Comparison of ENCODE assay signal across 9 mouse cellular contexts in the genomic region with DNA sequence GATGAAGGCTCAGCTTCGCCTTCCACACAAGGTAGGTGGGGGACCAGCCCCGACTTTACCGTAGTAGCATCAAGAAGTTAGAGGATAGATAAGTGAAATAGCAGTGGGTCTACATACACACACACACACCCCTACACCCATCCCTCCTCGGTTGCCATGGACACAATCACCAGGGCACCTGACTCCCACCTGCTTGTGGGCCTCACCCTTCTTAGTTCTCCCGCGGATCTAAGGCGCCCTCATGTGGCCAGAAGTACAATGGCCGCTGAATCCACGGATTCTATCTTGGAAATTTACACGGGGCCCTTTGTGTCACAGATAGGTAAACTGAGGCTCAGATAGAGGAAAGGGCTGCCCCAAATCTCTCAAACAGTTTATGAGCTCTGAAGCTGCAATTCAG. TPM values are rescaled to one million over a fixed set of nuclear protein-coding genes. Genes with fewer than 3 reads are reported as not detected.
DNase-seq lines count a peak whose midpoint lies in the region; ATAC-seq and TF ChIP-seq lines count a peak whose summit lies in the region.
"Had no signal": no experiment of that assay in that cellular context is flagged by ENCODE, and none has a peak within 500 bp of the region (broad histone marks: within the 10 kb centered on the region; RNA-seq: fewer than 3 reads in every experiment).

No protein-coding gene starts in this region.

- no peak overlapping the region for H3K4me3 ChIP-seq in heart, embryonic 11.5 days (ENCODE audit: low read depth, low read length)
- no peak overlapping the region for H3K4me3 ChIP-seq in MEL (ENCODE audit: control insufficient read depth in 1 of 2, insufficient read depth in 1 of 2, low read depth in 2 of 2, low read length in 2 of 2)
- H3K4me3 ChIP-seq in stomach, embryonic 14.5 days (ENCODE audit: low read depth, low read length), result no peak overlapping the region
- H3K4me3 ChIP-seq: limb, embryonic 15.5 days had no signal

- 22% methylated on average over 10 of the region's 10 CpGs for WGBS in heart, embryonic 11.5 days (ENCODE audit: insufficient replicate concordance)
- WGBS in stomach, embryonic 14.5 days, result 18% methylated on average over 10 of the region's 10 CpGs

- TF ChIP-seq CTCF in MEL (IDR thresholded peaks at IDR 0.05 in 2 of 3, conservative IDR thresholded peaks at IDR 0.05 in 1 of 3; ENCODE audit: control insufficient read depth in 1 of 3, insufficient read depth in 1 of 3, low read depth in 2 of 3, low read length in 3 of 3, poor library complexity in 1 of 3, severe bottlenecking in 1 of 3), result peak; percentile 73 to 86 (median 85)

- peak; percentile 94 for DNase-seq in heart, adult 11 months
- peak; percentile 64 for DNase-seq in MEL (ENCODE audit: low read depth, low spot score)
- DNase-seq in cerebellum, postnatal 25 days, result peak; percentile 76 to 83
- peak; percentile 65 to 73 for DNase-seq in layer of hippocampus, postnatal 10 days (ENCODE audit: low spot score in 2 of 2)
- peak; percentile 76 for DNase-seq in mesoderm, embryonic 11.5 days (ENCODE audit: low read depth, low spot score)

- H3K4me2 ChIP-seq in heart, embryonic 11.5 days, result no peak overlapping the region
- H3K4me2 ChIP-seq in stomach, embryonic 14.5 days (replicated peaks; ENCODE audit: low read depth, low read length), result no peak overlapping the region
- H3K4me2 ChIP-seq: limb, embryonic 15.5 days had no signal

- no peak for TF ChIP-seq POLR2A in MEL (IDR thresholded peaks at IDR 0.05; ENCODE audit: control insufficient read depth in 1 of 2, insufficient read depth in 1 of 2, low read depth in 1 of 2, low read length in 2 of 2, poor library complexity in 1 of 2)

- no peak; the same call in 1 of the 2 replicates for ATAC-seq in heart, embryonic 11.5 days (replicated peaks; ENCODE audit: insufficient number of reproducible peaks, low FRiP score, low TSS enrichment)
- ATAC-seq in hematopoietic stem cell, adult 5-6 weeks (replicated peaks in 1 of 2; ENCODE audit: insufficient read depth in 1 of 2, low FRiP score in 2 of 2, low TSS enrichment in 1 of 2, low read depth in 1 of 2, poor library complexity in 2 of 2, severe bottlenecking in 2 of 2), result peak; percentile 59 to 69
- peak; percentile 79; the same call in 1 of the 2 replicates for ATAC-seq in stomach, embryonic 14.5 days (ENCODE audit: insufficient number of reproducible peaks, insufficient read depth, low FRiP score, low read depth)

- H3K9ac ChIP-seq in heart, embryonic 11.5 days (ENCODE audit: low read depth, low read length), result no peak overlapping the region
- no peak overlapping the region for H3K9ac ChIP-seq in MEL (ENCODE audit: control insufficient read depth, low read depth, low read length, poor library complexity, severe bottlenecking)
- H3K9ac ChIP-seq in stomach, embryonic 14.5 days (replicated peaks; ENCODE audit: low read depth, low read length), result no peak overlapping the region
- H3K9ac ChIP-seq: limb, embryonic 15.5 days had no signal

- peaks cover 7% of the 10 kb centered on the region; the same call in 1 of the 2 replicates for H3K27me3 ChIP-seq in heart, embryonic 11.5 days (ENCODE audit: control insufficient read depth, insufficient read depth, low read length)
- H3K27me3 ChIP-seq in MEL (ENCODE audit: control insufficient read depth in 1 of 2, insufficient read depth in 2 of 2, low read length in 2 of 2), result no peaks in the 10 kb centered on the region; a peak in 1 of 4 replicates
- H3K27me3 ChIP-seq in stomach, embryonic 14.5 days (ENCODE audit: control insufficient read depth, insufficient read depth, low read length), result peaks cover 4% of the 10 kb centered on the region; the same call in 1 of the 2 replicates

- TF ChIP-seq RAD21 in MEL (IDR thresholded peaks at IDR 0.05; ENCODE audit: low read depth, low read length), result peak; percentile 87

- H3K4me1 ChIP-seq in heart, embryonic 11.5 days (ENCODE audit: control insufficient read depth, insufficient read depth, low read length), result 0 out of 2 replicates have a peak, but pooled peaks cover 3% of the 10 kb centered on the region
- H3K4me1 ChIP-seq in MEL (ENCODE audit: control insufficient read depth in 1 of 2, insufficient read depth in 2 of 2, low read length in 2 of 2), result peaks cover 0 to 20% of the 10 kb centered on the region in 2 experiments; a peak in 2 of 4 replicates
- no peaks in the 10 kb centered on the region for H3K4me1 ChIP-seq in stomach, embryonic 14.5 days (ENCODE audit: control insufficient read depth, insufficient read depth, low read length)
- H3K4me1 ChIP-seq: limb, embryonic 15.5 days had no signal

- no peak overlapping the region for H3K27ac ChIP-seq in heart, embryonic 11.5 days (ENCODE audit: low read depth, low read length)
- no peak overlapping the region for H3K27ac ChIP-seq in MEL (ENCODE audit: control insufficient read depth, low read depth, low read length)
- H3K27ac ChIP-seq in stomach, embryonic 14.5 days (ENCODE audit: low read length), result no peak overlapping the region
- H3K27ac ChIP-seq: limb, embryonic 15.5 days had no signal

- H3K36me3 ChIP-seq in heart, embryonic 11.5 days (ENCODE audit: control insufficient read depth, insufficient read depth, low read length), result no peaks in the 10 kb centered on the region
- H3K36me3 ChIP-seq in MEL (ENCODE audit: control insufficient read depth in 1 of 2, insufficient read depth in 2 of 2, low read length in 2 of 2), result peaks cover 0 to 2% of the 10 kb centered on the region in 2 experiments; a peak in 1 of 4 replicates
- H3K36me3 ChIP-seq in stomach, embryonic 14.5 days (ENCODE audit: control insufficient read depth, insufficient read depth, low read length), result no peaks in the 10 kb centered on the region
- H3K36me3 ChIP-seq: limb, embryonic 15.5 days had no signal

- no peaks in the 10 kb centered on the region for H3K9me3 ChIP-seq in heart, embryonic 11.5 days (replicated peaks; ENCODE audit: control insufficient read depth, low read length)
- no peaks in the 10 kb centered on the region for H3K9me3 ChIP-seq in MEL (replicated peaks; ENCODE audit: insufficient read depth, low read length)
- no peaks in the 10 kb centered on the region for H3K9me3 ChIP-seq in stomach, embryonic 14.5 days (ENCODE audit: control insufficient read depth, low read depth, low read length)
- H3K9me3 ChIP-seq: limb, embryonic 15.5 days had no signal

- no peaks in the 10 kb centered on the region for H3K79me2 ChIP-seq in MEL (ENCODE audit: control insufficient read depth, insufficient read depth, low read length, poor library complexity)

- no peak for TF ChIP-seq EP300 in MEL (IDR thresholded peaks at IDR 0.05; ENCODE audit: low read depth in 1 of 2, low read length in 2 of 2)

TF ChIP-seq in MEL, 35 proteins besides CTCF, POLR2A, EP300 and RAD21:
- peak; percentile 81 for TF ChIP-seq SMC3 (IDR thresholded peaks at IDR 0.05; ENCODE audit: low read depth, low read length)
- peak; percentile 69 for TF ChIP-seq ZC3H11A (IDR thresholded peaks at IDR 0.05; ENCODE audit: low read depth, low read length)
- TF ChIP-seq NRF1 (IDR thresholded peaks at IDR 0.05; ENCODE audit: insufficient read depth, low read depth, low read length, poor library complexity, severe bottlenecking), result 0 out of 2 replicates have a peak, but pooled peaks have one; percentile 3
- TF ChIP-seq MAFK (IDR thresholded peaks at IDR 0.05; ENCODE audit: borderline replicate concordance, low read depth, low read length), result no peak
- peak; percentile 32; the same call in 1 of the 2 replicates for TF ChIP-seq GATA1 (IDR thresholded peaks at IDR 0.05; ENCODE audit: low read depth, low read length)
- TF ChIP-seq TBP (IDR thresholded peaks at IDR 0.05; ENCODE audit: low read depth, low read length), result no peak
- TF ChIP-seq SIN3A (IDR thresholded peaks at IDR 0.05; ENCODE audit: low read length), result 0 out of 2 replicates have a peak, but pooled peaks have one; percentile 27
- TF ChIP-seq TCF12 (IDR thresholded peaks at IDR 0.05; ENCODE audit: low read depth, low read length), result 0 out of 2 replicates have a peak, but pooled peaks have one; percentile 6
- peak; percentile 58 for TF ChIP-seq USF1 (IDR thresholded peaks at IDR 0.05; ENCODE audit: low read depth, low read length)

RNA-seq across cellular contexts. Expression of a gene that starts 21.4 kb away (rescaled TPM):
- 19.7 and 22.8 TPM in 2 replicates for polyA plus RNA-seq in heart, embryonic 11.5 days (2014; fragmentation: Nextera tagmentation; extraction: Ambion mirVana)
- total RNA-seq in MEL (2012; rRNA removed), result 3.8 and 4.8 TPM in 2 replicates
- polyA plus RNA-seq in MEL (2012; ENCODE audit: insufficient read depth in 1 of 2, insufficient read length in 2 of 2, low read depth in 1 of 2, low replicate concordance in 2 of 2, missing spikeins in 1 of 2), result 10 to 100 TPM in 1 of 2 experiments, not detected in 1; 14.9 TPM
- total RNA-seq in hematopoietic stem cell, adult 5-6 weeks (2017), result 1.6 and 3.4 TPM in 2 replicates
- 10 to 100 TPM; 36.2 to 41.5 TPM for total RNA-seq in layer of hippocampus, postnatal 10 days (2021)
- polyA plus RNA-seq in stomach, embryonic 14.5 days (2014; fragmentation: Nextera tagmentation; extraction: Ambion mirVana), result 32.2 and 44.4 TPM in 2 replicates

RNA-seq across cellular contexts. Expression of a gene that starts 23.9 kb away (rescaled TPM):
- 0.11 and 0.17 TPM in 2 replicates for polyA plus RNA-seq in heart, embryonic 11.5 days (2014; fragmentation: Nextera tagmentation; extraction: Ambion mirVana)
- total RNA-seq in MEL (2012; rRNA removed), result not detected in 2 replicates
- polyA plus RNA-seq in MEL (2012; ENCODE audit: insufficient read depth in 1 of 2, insufficient read length in 2 of 2, low read depth in 1 of 2, low replicate concordance in 2 of 2, missing spikeins in 1 of 2), result under 1 TPM in 1 of 2 experiments, not detected in 1; 0.06 TPM
- total RNA-seq in hematopoietic stem cell, adult 5-6 weeks (2017), result not detected in 2 replicates
- 100 to 1,000 TPM; 282 to 292 TPM for total RNA-seq in layer of hippocampus, postnatal 10 days (2021)
- 0.35 and 0.38 TPM in 2 replicates for polyA plus RNA-seq in stomach, embryonic 14.5 days (2014; fragmentation: Nextera tagmentation; extraction: Ambion mirVana)

RNA-seq across cellular contexts. Expression of a gene that starts 33.8 kb away (rescaled TPM):
- polyA plus RNA-seq in heart, embryonic 11.5 days (2014; fragmentation: Nextera tagmentation; extraction: Ambion mirVana), result 26.4 and 29.5 TPM in 2 replicates
- 16.5 and 17.8 TPM in 2 replicates for total RNA-seq in MEL (2012; rRNA removed)
- 10 to 100 TPM in 1 of 2 experiments, not detected in 1; 19.6 TPM for polyA plus RNA-seq in MEL (2012; ENCODE audit: insufficient read depth in 1 of 2, insufficient read length in 2 of 2, low read depth in 1 of 2, low replicate concordance in 2 of 2, missing spikeins in 1 of 2)
- total RNA-seq in hematopoietic stem cell, adult 5-6 weeks (2017), result 13.8 and 14.8 TPM in 2 replicates
- 10 to 100 TPM; 33.3 to 39.1 TPM for total RNA-seq in layer of hippocampus, postnatal 10 days (2021)
- 30.3 and 31.2 TPM in 2 replicates for polyA plus RNA-seq in stomach, embryonic 14.5 days (2014; fragmentation: Nextera tagmentation; extraction: Ambion mirVana)

RNA-seq across cellular contexts. Expression of a gene that starts 55.3 kb away (rescaled TPM):
- 158 and 168 TPM in 2 replicates for polyA plus RNA-seq in heart, embryonic 11.5 days (2014; fragmentation: Nextera tagmentation; extraction: Ambion mirVana)
- total RNA-seq in MEL (2012; rRNA removed), result 52.6 and 56.1 TPM in 2 replicates
- 100 to 1,000 TPM in 1 of 2 experiments, not detected in 1; 132 TPM for polyA plus RNA-seq in MEL (2012; ENCODE audit: insufficient read depth in 1 of 2, insufficient read length in 2 of 2, low read depth in 1 of 2, low replicate concordance in 2 of 2, missing spikeins in 1 of 2)
- total RNA-seq in hematopoietic stem cell, adult 5-6 weeks (2017), result 44.4 and 53.9 TPM in 2 replicates
- 100 to 1,000 TPM; 191 to 195 TPM for total RNA-seq in layer of hippocampus, postnatal 10 days (2021)
- 188 and 213 TPM in 2 replicates for polyA plus RNA-seq in stomach, embryonic 14.5 days (2014; fragmentation: Nextera tagmentation; extraction: Ambion mirVana)

Comparison
In these comparisons a context has a peak if more than half of its experiments do, and no peak if none do; other contexts are left out.
1. RNA of a gene that starts 23.9 kb away (total RNA-seq): 282 to 292 TPM in layer of hippocampus, postnatal 10 days; not detected in MEL and not detected in hematopoietic stem cell, adult 5-6 weeks; every median in the first group is over 100 times any median in the second.
2. Peak in every context shown above with its lines, with median percentiles within 50 percentile points of each other: DNase-seq.